Mouse (Mus musculus) heart, embryonic 13.5 days (tissue): ENCODE data around the gene Thsd4. TPM values are rescaled to one million over a fixed set of nuclear protein-coding genes. Genes with fewer than 3 reads are reported as not detected.
"Not testable (repeated sequence)": the region's sequence is repeated elsewhere in the genome, so short reads cannot be mapped to it uniquely, and the experiment has no call there.

Experiments
- ATAC-seq: fragments of 200-750 bp; cut with Nextera tagmentation; 2 replicates; pipeline ENCODE4 v1.8.0; 2017; ENCODE audit warnings: moderate TSS enrichment; ENCODE audit not compliant: insufficient number of reproducible peaks, low FRiP score, low TSS enrichment; ENCODE audit errors: extremely low read depth
- H3K27ac ChIP-seq: fragments of 300-500 bp; sonication (generic); replicated peaks from 2 replicates; pipeline ENCODE4 v1.5.1; 2015; ENCODE audit warnings: moderate library complexity, mild to moderate bottlenecking, inconsistent platforms
- H3K27me3 ChIP-seq: fragments of 300-500 bp; sonication (generic); replicated peaks from 2 replicates; pipeline ENCODE4 v1.6.1; 2015; ENCODE audit warnings: mild to moderate bottlenecking, inconsistent platforms
- H3K36me3 ChIP-seq: fragments of 300-500 bp; sonication (generic); 2 replicates; pipeline ENCODE4 v1.6.1; 2015; ENCODE audit warnings: mild to moderate bottlenecking, inconsistent platforms
- H3K4me1 ChIP-seq: fragments of 300-500 bp; sonication (generic); 2 replicates; pipeline ENCODE4 v1.6.1; 2015; ENCODE audit warnings: inconsistent platforms
- H3K4me2 ChIP-seq: fragments of 300-500 bp; sonication (generic); 2 replicates; pipeline ENCODE4 v1.6.1; 2015; ENCODE audit warnings: inconsistent platforms, mild to moderate bottlenecking, moderate library complexity
- H3K4me3 ChIP-seq: fragments of 300-500 bp; sonication (generic); 2 replicates; pipeline ENCODE4 v1.5.1; 2015; ENCODE audit warnings: moderate library complexity, mild to moderate bottlenecking, inconsistent platforms
- H3K9ac ChIP-seq: fragments of 300-500 bp; sonication (generic); 2 replicates; pipeline ENCODE4 v1.6.1; 2015; ENCODE audit warnings: inconsistent platforms, mild to moderate bottlenecking, moderate library complexity
- H3K9me3 ChIP-seq: fragments of 300-500 bp; sonication (generic); 2 replicates; pipeline ENCODE4 v1.6.1; 2016; ENCODE audit warnings: inconsistent platforms
- WGBS: fragments of 180-500 bp; shearing (Covaris S2); methylation state at CpG from one replicate; pipeline ENCODE4 v1.1.7; 2015; ENCODE audit warnings: mixed read lengths; 5-methylcytosine and 5-hydroxymethylcytosine counted together
- polyA plus RNA-seq: library from polyadenylated mRNA; unstranded; fragments of >200 nt; fragmentation: Nextera tagmentation; extraction: Ambion mirVana; gene quantifications from 2 replicates; pipeline ENCODE4 v1.2.1, GENCODE M21; 2015

The Thsd4 gene
- polyA plus RNA-seq, 1 experiment from 2014 or later: 10.0 TPM

DNA sequence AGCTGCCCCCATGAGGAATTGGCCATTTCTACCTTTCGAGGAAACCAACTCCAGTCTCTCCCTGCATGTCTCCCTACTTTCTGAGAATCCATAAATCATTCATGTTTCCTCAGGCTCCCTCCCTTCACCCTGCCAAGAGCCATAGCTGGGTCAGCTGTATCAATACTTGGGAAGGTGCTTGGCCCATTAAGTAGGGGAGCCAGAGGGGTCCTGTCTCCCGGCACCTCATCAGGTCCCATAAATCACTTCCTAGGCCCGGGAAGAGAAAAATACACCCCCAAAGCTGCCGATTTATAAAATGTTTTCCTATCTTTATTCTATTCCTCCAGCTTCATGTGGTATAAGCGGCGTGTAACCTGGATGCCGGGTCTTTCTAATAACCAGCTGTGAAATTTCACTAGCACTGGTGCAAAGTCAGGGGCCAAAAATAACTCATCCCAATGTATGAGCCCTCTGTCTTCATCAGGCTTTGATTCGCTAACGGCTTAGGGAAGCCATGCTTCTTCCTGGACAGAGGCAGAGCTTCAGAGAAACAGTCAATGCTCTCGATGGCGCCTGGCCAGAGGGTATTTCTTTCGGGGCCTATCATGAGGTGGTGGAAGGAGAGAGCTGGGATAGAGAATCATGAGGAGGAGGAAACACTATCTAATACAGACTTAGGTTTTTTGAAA is 323.2 kb downstream of the Thsd4 start:
- ATAC-seq: no peak
- Histone ChIP-seq H3K9ac (no peak overlapping the region), H3K27ac (no peak overlapping the region), H3K4me2 (no peak overlapping the region), H3K9me3 (peaks cover 4% of the 10 kb centered on the region; the same call in 1 of the 2 replicates), H3K4me3 (no peak overlapping the region), H3K36me3 (no peaks in the 10 kb centered on the region), H3K27me3 (no peaks in the 10 kb centered on the region), H3K4me1 (no peaks in the 10 kb centered on the region)
- 70% methylated on average over 12 of the region's 12 CpGs for WGBS

DNA sequence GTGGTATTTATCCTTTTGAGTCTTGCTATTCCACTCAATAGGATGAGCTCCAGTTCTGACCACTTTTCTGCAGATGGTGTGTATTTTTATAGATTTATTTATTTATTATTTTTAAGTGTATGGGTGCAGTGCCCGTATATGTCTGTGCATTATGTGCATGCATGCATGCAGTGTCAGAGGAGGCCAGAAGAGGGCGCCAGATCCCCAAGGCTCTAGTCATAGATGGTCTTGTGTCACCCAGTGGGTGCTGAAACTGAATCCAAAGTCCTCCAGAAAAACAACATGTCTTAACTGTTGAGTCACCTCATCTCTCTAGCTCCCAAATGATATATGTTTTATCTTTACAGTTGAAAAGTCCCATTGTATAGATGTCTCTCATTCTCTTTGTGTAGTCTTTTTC is 326.3 kb downstream of the Thsd4 start:
- H3K4me1 ChIP-seq: peaks cover 13% of the 10 kb centered on the region
- H3K4me2 ChIP-seq: no peak overlapping the region
- peaks cover 4% of the 10 kb centered on the region; the same call in 1 of the 2 replicates for H3K9me3 ChIP-seq
- no peak overlapping the region for H3K4me3 ChIP-seq
- H3K9ac ChIP-seq: no peak overlapping the region
- no peaks in the 10 kb centered on the region for H3K36me3 ChIP-seq
- no peaks in the 10 kb centered on the region for H3K27me3 ChIP-seq
- no peak for ATAC-seq
- 78% methylated on average over 2 of the region's 2 CpGs for WGBS
- no peak overlapping the region for H3K27ac ChIP-seq

DNA sequence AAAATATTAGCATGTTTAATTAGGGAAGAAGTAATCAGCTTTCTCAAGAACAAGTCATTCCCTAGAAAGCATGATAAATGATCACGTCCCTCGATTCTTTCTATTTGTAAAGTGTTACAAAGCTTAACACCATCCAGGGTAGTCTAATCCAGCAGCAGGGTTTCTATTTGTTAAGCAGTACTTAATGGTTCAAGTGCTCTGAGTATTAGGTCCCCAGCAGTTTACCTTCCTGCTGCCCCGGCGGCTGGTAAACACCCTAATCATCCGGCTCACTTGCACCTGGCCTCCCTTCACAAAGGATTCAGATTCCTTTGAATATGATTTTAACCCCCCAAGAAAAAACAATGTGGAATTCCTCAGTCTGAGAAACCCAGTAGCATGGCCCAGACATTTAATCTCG is 326.9 kb downstream of the Thsd4 start:
- Histone ChIP-seq H3K27ac (no peak overlapping the region), H3K4me1 (peaks cover 13% of the 10 kb centered on the region), H3K9me3 (peaks cover 4% of the 10 kb centered on the region; the same call in 1 of the 2 replicates), H3K9ac (no peak overlapping the region), H3K4me2 (no peak overlapping the region), H3K36me3 (no peaks in the 10 kb centered on the region), H3K27me3 (no peaks in the 10 kb centered on the region), H3K4me3 (no peak overlapping the region)
- WGBS: 79% methylated on average over 6 of the region's 6 CpGs
- ATAC-seq: no peak

DNA sequence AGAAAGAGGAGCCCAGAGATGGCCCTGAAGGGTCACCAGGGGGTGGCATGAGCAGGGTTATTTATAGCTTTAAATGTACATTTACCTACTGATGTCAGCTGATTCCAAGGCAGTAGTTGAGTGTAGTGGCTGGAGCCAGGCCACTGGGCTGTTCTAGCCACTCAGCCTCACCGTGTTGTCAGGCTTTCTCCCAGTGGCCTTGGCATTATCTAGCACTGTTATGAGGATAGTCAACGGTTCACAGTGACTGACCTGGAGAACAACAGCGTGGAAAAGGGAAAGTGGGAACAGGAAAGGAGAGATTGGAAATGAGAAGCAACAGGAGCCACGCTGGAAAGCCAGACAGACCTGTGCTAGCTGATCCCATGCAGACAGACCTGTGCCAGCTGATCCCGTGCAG is 329.5 kb downstream of the Thsd4 start:
- Histone ChIP-seq H3K27me3 (no peaks in the 10 kb centered on the region), H3K36me3 (no peaks in the 10 kb centered on the region), H3K9ac (no peak overlapping the region), H3K9me3 (peaks cover 4% of the 10 kb centered on the region; the same call in 1 of the 2 replicates), H3K4me1 (peaks cover 15% of the 10 kb centered on the region), H3K4me2 (no peak overlapping the region), H3K4me3 (no peak overlapping the region), H3K27ac (no peak overlapping the region; the same call in 1 of the 2 replicates)
- no peak; the same call in 1 of the 2 replicates for ATAC-seq
- WGBS: 35% methylated on average over 5 of the region's 5 CpGs

DNA sequence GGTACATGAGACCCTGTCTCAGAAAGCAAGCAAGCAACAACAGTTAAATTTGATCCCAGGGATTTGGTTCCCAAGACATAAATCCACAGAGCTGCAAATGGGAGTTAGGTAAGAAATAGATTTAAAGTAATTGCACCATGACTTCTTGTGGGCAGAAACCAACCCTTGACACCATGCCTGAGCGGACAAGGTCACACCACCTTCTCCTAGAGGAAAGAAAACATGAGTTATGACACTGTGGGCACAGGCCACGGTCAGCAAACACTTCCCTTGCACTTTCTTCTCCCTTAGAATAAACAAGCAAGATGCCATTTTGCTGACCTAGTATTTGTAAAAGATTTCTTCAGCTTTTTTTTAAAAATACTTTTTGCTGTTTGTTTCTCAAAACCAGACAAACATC is 334.4 kb downstream of the Thsd4 start:
- peaks cover 13% of the 10 kb centered on the region for H3K4me1 ChIP-seq
- ATAC-seq: no peak
- H3K36me3 ChIP-seq: no peaks in the 10 kb centered on the region
- WGBS: 64% methylated on average over 2 of the region's 2 CpGs
- H3K4me3 ChIP-seq: no peak overlapping the region
- H3K9ac ChIP-seq: no peak overlapping the region
- H3K27ac ChIP-seq: no peak overlapping the region
- H3K9me3 ChIP-seq: no peaks in the 10 kb centered on the region
- no peaks in the 10 kb centered on the region for H3K27me3 ChIP-seq
- no peak overlapping the region for H3K4me2 ChIP-seq

DNA sequence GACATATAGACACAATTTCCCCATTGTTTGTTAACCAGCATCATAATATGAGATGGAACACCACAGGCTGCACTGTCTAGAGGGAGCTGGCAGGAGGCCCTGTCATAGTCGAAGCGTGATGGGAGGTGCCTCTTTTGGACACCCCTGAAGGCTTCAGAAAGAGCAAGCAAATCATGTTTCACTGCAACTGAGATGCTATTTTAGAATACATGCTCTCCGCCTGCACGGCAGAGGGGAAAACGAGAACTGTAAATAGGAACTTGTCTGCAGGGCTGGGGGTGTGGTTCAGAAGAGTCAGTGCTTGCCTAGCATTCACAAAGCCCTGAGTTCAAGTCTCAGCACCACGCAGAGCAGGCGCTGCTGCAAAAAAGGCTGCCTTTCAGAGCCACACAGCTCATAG is 334.9 kb downstream of the Thsd4 start:
- Histone ChIP-seq H3K9me3 (no peaks in the 10 kb centered on the region), H3K27ac (no peak overlapping the region), H3K4me1 (peaks cover 8% of the 10 kb centered on the region), H3K27me3 (no peaks in the 10 kb centered on the region), H3K36me3 (no peaks in the 10 kb centered on the region), H3K4me2 (no peak overlapping the region), H3K9ac (no peak overlapping the region), H3K4me3 (no peak overlapping the region)
- WGBS: 65% methylated on average over 7 of the region's 7 CpGs
- ATAC-seq: no peak

DNA sequence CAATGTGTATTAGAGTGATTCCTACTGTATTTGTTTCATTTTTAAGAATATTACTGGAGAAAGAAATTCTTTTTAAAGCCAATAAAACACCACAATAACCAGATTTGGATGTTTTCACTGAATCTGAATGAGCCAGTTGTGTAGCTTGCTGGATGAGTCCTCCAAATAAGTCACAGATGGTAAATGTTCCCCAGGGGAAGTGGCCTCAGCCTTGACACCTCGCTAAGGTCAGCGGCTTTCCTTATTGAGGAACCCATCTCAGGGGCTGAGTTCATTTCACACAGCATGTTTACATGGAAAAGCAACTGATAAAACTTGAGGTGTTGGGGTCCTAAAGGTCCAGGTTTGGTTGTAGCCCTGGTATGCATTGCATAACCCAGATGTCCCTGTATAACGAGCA is 337.8 kb downstream of the Thsd4 start:
- 66% methylated on average over 3 of the region's 3 CpGs for WGBS
- H3K27ac ChIP-seq: no peak overlapping the region

DNA sequence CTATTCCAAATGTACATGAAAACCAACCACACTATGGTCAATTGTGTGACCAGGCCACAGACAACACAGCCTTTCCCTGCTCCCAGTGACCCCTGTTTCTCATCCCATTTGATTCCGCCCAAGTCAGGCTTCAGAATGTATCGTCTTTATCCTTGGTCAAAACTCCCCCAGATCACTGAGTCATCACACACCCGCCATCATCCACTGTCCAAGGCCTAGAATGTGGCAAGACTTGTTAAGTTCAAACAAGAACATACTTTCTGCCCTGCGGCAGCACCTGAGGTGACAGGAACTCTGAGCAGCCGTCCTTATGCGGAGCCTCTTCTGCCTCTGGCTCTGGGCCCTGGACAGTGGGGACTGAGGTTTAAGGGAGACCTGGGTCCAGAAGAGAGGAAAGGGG is 339.5 kb downstream of the Thsd4 start:
- H3K27me3 ChIP-seq: no peaks in the 10 kb centered on the region
- H3K4me2 ChIP-seq: no peak overlapping the region
- H3K9ac ChIP-seq: no peak overlapping the region; the same call in 1 of the 2 replicates
- ATAC-seq: no peak
- H3K9me3 ChIP-seq: no peaks in the 10 kb centered on the region
- H3K27ac ChIP-seq: no peak overlapping the region
- WGBS: 77% methylated on average over 6 of the region's 6 CpGs
- no peak overlapping the region for H3K4me3 ChIP-seq
- no peaks in the 10 kb centered on the region for H3K36me3 ChIP-seq
- H3K4me1 ChIP-seq: peaks cover 6% of the 10 kb centered on the region; the same call in 1 of the 2 replicates

More for the DNA sequence above, 337.8 kb downstream of the Thsd4 start:
- peaks cover 7% of the 10 kb centered on the region; the same call in 1 of the 2 replicates for H3K4me1 ChIP-seq
- no peaks in the 10 kb centered on the region for H3K9me3 ChIP-seq
- ATAC-seq: no peak
- no peak overlapping the region for H3K4me2 ChIP-seq
- H3K36me3 ChIP-seq: no peaks in the 10 kb centered on the region
- H3K9ac ChIP-seq: no peak overlapping the region
- H3K4me3 ChIP-seq: no peak overlapping the region
- no peaks in the 10 kb centered on the region for H3K27me3 ChIP-seq

DNA sequence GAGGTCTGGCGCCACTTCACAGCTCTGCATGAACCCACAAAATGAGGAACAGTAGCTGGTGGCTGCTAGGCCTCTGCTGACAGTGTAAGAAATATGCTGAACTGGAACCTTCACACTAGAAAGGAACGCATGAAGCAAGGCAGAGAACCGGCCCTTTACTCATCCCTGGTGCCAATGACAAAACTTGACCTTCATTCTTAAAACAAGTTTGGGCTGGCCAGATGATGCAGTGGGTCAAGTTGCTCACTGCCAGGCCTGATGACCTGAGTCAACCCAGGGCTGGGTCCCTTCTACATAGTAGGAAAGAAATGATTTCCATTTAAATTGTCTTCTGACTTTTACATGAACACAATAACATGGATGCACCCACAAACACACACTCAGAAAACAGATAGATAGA is 340.9 kb downstream of the Thsd4 start:
- H3K27ac ChIP-seq: no peak overlapping the region
- 86% methylated on average over 3 of the region's 3 CpGs for WGBS
- H3K9me3 ChIP-seq: no peaks in the 10 kb centered on the region
- H3K4me2 ChIP-seq: no peak overlapping the region
- no peak overlapping the region for H3K4me3 ChIP-seq
- H3K36me3 ChIP-seq: no peaks in the 10 kb centered on the region
- no peaks in the 10 kb centered on the region for H3K4me1 ChIP-seq
- ATAC-seq: no peak
- H3K27me3 ChIP-seq: no peaks in the 10 kb centered on the region
- H3K9ac ChIP-seq: no peak overlapping the region

DNA sequence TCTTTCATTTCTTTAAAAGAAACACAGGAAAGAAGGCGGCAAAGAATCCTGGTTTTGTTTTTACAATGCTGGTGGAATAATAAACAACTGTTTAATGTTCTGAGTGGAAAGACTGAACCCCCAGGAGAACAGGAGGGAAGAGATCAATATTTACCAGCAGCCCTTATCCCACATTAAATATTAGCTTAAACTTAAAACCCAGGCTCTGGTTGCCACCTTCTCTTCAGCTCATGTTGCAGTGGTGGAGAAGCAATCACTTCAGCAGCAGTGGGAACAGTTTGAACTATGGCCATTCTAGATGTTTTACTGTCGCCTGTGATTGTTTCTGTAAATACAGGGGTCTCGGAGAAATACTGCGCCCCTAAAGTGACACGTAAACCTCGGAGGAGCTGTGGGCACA is 341.7 kb downstream of the Thsd4 start:
- H3K4me2 ChIP-seq: no peak overlapping the region
- H3K9me3 ChIP-seq: no peaks in the 10 kb centered on the region
- no peaks in the 10 kb centered on the region for H3K36me3 ChIP-seq
- H3K4me3 ChIP-seq: no peak overlapping the region
- H3K4me1 ChIP-seq: no peaks in the 10 kb centered on the region
- H3K27ac ChIP-seq: no peak overlapping the region
- no peaks in the 10 kb centered on the region for H3K27me3 ChIP-seq
- ATAC-seq: no peak
- 75% methylated on average over 6 of the region's 6 CpGs for WGBS
- no peak overlapping the region for H3K9ac ChIP-seq

DNA sequence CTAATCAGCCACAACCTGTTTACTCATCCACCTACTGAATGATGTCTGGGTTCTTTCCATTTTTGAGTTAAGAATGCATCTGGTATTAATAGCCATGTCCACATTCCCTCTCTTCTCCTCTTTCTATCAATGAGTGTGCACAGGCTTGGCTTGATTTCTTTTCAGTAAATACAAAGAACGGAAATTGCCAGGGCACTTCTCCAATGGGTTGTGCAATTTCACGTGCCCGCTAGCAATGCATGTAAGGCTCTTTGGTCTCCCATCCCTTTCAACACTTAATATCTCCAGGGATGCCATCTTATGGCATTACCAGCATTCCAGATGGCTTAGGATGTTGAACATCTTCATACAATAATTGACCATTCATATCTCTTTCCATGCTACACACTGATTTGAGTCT is 345.5 kb downstream of the Thsd4 start:
- Histone ChIP-seq H3K27ac (no peak overlapping the region), H3K4me2 (no peak overlapping the region), H3K4me3 (no peak overlapping the region), H3K27me3 (no peaks in the 10 kb centered on the region), H3K9me3 (no peaks in the 10 kb centered on the region), H3K4me1 (no peaks in the 10 kb centered on the region), H3K9ac (no peak overlapping the region), H3K36me3 (no peaks in the 10 kb centered on the region)
- 86% methylated on average over 3 of the region's 3 CpGs for WGBS
- ATAC-seq: no peak

DNA sequence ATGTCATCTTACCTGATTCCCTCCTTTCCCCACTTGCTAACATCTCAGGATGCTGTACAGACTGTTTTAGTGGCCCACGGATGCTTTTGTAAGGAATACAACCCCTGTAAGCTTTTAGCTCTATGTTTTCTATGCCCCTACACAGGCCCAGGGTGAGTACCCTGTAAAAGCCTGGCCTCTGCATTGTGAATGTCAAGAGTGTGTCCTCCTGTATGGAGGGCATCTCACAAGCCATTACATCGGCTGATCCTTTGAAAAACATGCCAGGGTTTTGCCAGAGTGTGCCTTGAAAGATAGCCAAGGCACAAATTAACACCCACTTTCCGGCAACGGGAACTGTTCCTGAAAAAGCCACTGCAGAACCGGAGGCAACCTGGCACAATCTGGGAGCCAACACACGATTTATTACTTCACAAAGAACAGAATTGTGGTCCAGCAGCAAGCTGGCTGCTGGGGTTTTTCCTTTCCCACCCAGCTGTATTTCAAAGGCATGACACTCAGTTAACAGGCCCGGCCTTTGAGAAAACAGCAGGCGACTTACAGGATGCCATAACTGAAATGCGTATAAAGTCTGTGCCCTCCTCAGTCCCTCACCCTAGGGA is 349.3 kb downstream of the Thsd4 start:
- 58% methylated on average over 9 of the region's 9 CpGs for WGBS

More for the DNA sequence above, 349.3 kb downstream of the Thsd4 start:
- ATAC-seq, H3K27ac ChIP-seq, H3K4me1 ChIP-seq, H3K4me2 ChIP-seq, H3K4me3 ChIP-seq, H3K36me3 ChIP-seq, H3K27me3 ChIP-seq, H3K9me3 ChIP-seq, H3K9ac ChIP-seq: not testable (repeated sequence)
